Mouse (Mus musculus) MEL (cell line): ENCODE measurements around the gene Erich4.

Experiments
- CHD2 ChIP-seq: IDR thresholded peaks from 2 replicates; pipeline ENCODE4 v1.6.1; 2011; ENCODE audit warnings: low read length, improper control_type of control experiment
- CTCF ChIP-seq, 3 experiments: IDR thresholded peaks in 2 of 3; conservative IDR thresholded peaks in 1 of 3; 2 replicates each; pipeline ENCODE4 v1.5.1; 2011 to 2012; ENCODE audit warnings: low read length in 3 of 3, low read depth in 2 of 3, mild to moderate bottlenecking in 2 of 3, improper control_type of control experiment in 1 of 3, inconsistent platforms in 1 of 3, mixed read lengths in 1 of 3, moderate library complexity in 1 of 3; ENCODE audit not compliant: control insufficient read depth in 1 of 3, insufficient read depth in 1 of 3, poor library complexity in 1 of 3, severe bottlenecking in 1 of 3
- E2F4 ChIP-seq: IDR thresholded peaks from 2 replicates; pipeline ENCODE4 v1.6.1; 2011; ENCODE audit warnings: low read depth, low read length, improper control_type of control experiment, borderline replicate concordance
- GATA1 ChIP-seq: IDR thresholded peaks from 2 replicates; pipeline ENCODE4 v1.6.1; 2011; ENCODE audit warnings: low read depth, low read length, improper control_type of control experiment
- HCFC1 ChIP-seq: IDR thresholded peaks from 2 replicates; pipeline ENCODE4 v1.6.1; 2012; ENCODE audit warnings: low read depth, mild to moderate bottlenecking, inconsistent platforms, low read length, improper control_type of control experiment, moderate library complexity
- MAX ChIP-seq: IDR thresholded peaks from 2 replicates; pipeline ENCODE4 v1.6.1; 2011; ENCODE audit warnings: low read length, improper control_type of control experiment
- MAZ ChIP-seq: IDR thresholded peaks from 2 replicates; pipeline ENCODE4 v1.6.1; 2012; ENCODE audit warnings: low read depth, mild to moderate bottlenecking, inconsistent platforms, low read length, improper control_type of control experiment
- MXI1 ChIP-seq: IDR thresholded peaks from 2 replicates; pipeline ENCODE4 v1.6.1; 2011; ENCODE audit warnings: mild to moderate bottlenecking, low read depth, low read length, improper control_type of control experiment
- POLR2A ChIP-seq, 2 experiments: IDR thresholded peaks; 2 replicates each; pipeline ENCODE4 v1.6.1; 2011 to 2012; ENCODE audit warnings: low read length in 2 of 2, mild to moderate bottlenecking in 2 of 2, control low read depth in 1 of 2, improper control_type of control experiment in 1 of 2, low read depth in 1 of 2, moderate library complexity in 1 of 2; ENCODE audit not compliant: control insufficient read depth in 1 of 2, insufficient read depth in 1 of 2, poor library complexity in 1 of 2
- POLR2AphosphoS5 ChIP-seq: IDR thresholded peaks from 2 replicates; pipeline ENCODE4 v1.6.1; 2012; ENCODE audit warnings: low read depth, borderline replicate concordance, mild to moderate bottlenecking, inconsistent platforms, low read length, moderate library complexity, mixed read lengths
- TBP ChIP-seq: IDR thresholded peaks from 2 replicates; pipeline ENCODE4 v1.8.0; 2011; ENCODE audit warnings: low read depth, low read length, improper control_type of control experiment
- TCF12 ChIP-seq: IDR thresholded peaks from 2 replicates; pipeline ENCODE4 v1.6.1; 2014; ENCODE audit warnings: low read depth, mild to moderate bottlenecking, inconsistent platforms, low read length, improper control_type of control experiment, moderate library complexity
- ZC3H11A ChIP-seq: IDR thresholded peaks from 2 replicates; pipeline ENCODE4 v1.6.1; 2012; ENCODE audit warnings: low read depth, mild to moderate bottlenecking, inconsistent platforms, low read length, improper control_type of control experiment
- ZKSCAN1 ChIP-seq: IDR thresholded peaks from 2 replicates; pipeline ENCODE4 v1.6.1; 2012; ENCODE audit warnings: low read depth, mild to moderate bottlenecking, inconsistent platforms, low read length, improper control_type of control experiment, moderate library complexity

DNA sequence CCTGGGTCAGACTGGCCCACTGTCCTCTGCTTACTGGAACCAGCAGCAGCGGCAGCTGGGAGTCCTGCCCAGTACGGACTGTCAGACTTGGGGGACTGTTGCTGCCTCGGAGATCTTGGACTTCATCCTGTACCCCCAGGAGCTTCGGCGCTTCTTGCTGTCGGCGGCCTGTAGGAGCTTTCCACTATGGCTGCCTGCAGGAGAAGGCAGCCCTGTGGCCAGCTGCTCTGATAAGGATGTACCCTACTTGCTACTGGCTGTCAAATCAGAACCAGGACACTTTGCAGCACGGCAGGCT is 12.6 kb upstream of the Erich4 start:
- no peak for TF ChIP-seq CTCF (IDR thresholded peaks at IDR 0.05 in 2 of 3, conservative IDR thresholded peaks at IDR 0.05 in 1 of 3; ENCODE audit: control insufficient read depth in 1 of 3, insufficient read depth in 1 of 3, low read depth in 2 of 3, low read length in 3 of 3, poor library complexity in 1 of 3, severe bottlenecking in 1 of 3)
- TF ChIP-seq MAX, result no peak
- TF ChIP-seq POLR2A (IDR thresholded peaks at IDR 0.05; ENCODE audit: control insufficient read depth in 1 of 2, insufficient read depth in 1 of 2, low read depth in 1 of 2, low read length in 2 of 2, poor library complexity in 1 of 2), result no peak
- TF ChIP-seq MXI1, result no peak
- TF ChIP-seq GATA1, result no peak
- no peak for TF ChIP-seq MAZ
- no peak for TF ChIP-seq TBP
- no peak for TF ChIP-seq POLR2AphosphoS5
- TF ChIP-seq E2F4, result no peak
- TF ChIP-seq ZKSCAN1, result no peak
- TF ChIP-seq HCFC1, result no peak
- no peak for TF ChIP-seq ZC3H11A
- no peak for TF ChIP-seq CHD2
- TF ChIP-seq TCF12, result no peak
